Mouse (Mus musculus): ENCODE results near the gene Gm9573.

DNA sequence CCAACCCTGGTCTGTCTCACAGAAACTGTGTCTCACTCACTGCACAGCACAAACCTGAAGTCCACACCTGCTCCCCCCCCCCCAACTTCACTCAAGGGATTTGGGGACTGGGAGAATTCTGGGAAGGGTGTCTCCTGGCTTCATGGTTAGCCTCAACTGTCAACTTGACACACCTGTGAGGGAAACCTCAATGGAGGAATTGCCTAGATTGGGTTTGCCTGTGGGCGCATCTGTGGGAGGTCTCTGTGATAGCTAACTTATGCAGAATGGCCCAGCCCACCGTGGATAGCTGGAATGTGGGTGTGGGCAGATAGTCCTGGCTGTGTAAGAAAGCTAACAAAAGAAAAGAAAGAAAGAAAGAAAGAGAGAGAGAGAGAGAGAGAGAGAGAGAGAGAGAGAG is 25.2 kb downstream of the Gm9573 start, which contains the start of gene Sfta2:
- TF ChIP-seq CTCF (IDR thresholded peaks at IDR 0.05; ENCODE audit: control insufficient read depth, insufficient read depth, insufficient replicate concordance, low read depth, low read length): no peak
- TF ChIP-seq POLR2A (IDR thresholded peaks at IDR 0.05; ENCODE audit: control insufficient read depth, low read depth, low read length): no peak
